Mouse (Mus musculus): ENCODE data around the gene Hhipl1. TPM values are rescaled to one million over a fixed set of nuclear protein-coding genes. Genes with fewer than 3 reads are reported as not detected.

The Hhipl1 gene
- polyA plus RNA-seq, 2 experiments: 0.58 to 2.7 TPM

- no peak for TF ChIP-seq POLR2A (IDR thresholded peaks at IDR 0.05; ENCODE audit: borderline replicate concordance, extremely low read depth, insufficient read depth, insufficient read length)
- peaks cover 16% of the 10 kb centered on the region for H3K4me1 ChIP-seq (ENCODE audit: control insufficient read depth, insufficient read depth, low read length)
Observed at GRCm38 (mm10) chr12:108265831-108266619, 40.0 kb upstream of the Hhipl1 start.

GRCm38 (mm10) chr12:108267653-108268052 lies 38.4 kb upstream of the Hhipl1 start:
- Histone ChIP-seq H3K9ac (ENCODE audit: low read depth, low read length, severe bottlenecking) (no peak overlapping the region), H3K9me3 (ENCODE audit: control insufficient read depth, low read length) (no peaks in the 10 kb centered on the region), H3K36me3 (ENCODE audit: control insufficient read depth, insufficient read depth, low read length) (no peaks in the 10 kb centered on the region), H3K4me3 (replicated peaks; ENCODE audit: low read length) (no peak overlapping the region), H3K4me1 (ENCODE audit: control insufficient read depth, insufficient read depth, low read length) (peaks cover 27% of the 10 kb centered on the region), H3K27me3 (ENCODE audit: control insufficient read depth, insufficient read depth, low read length) (no peaks in the 10 kb centered on the region), H3K4me2 (replicated peaks; ENCODE audit: low read depth, low read length, severe bottlenecking) (no peak overlapping the region), H3K27ac (replicated peaks; ENCODE audit: low read depth, low read length) (no peak overlapping the region)
- no peak for DNase-seq (ENCODE audit: low spot score)
- no peak for ATAC-seq (ENCODE audit: low FRiP score, low read depth)
- WGBS: 76% methylated on average over 7 of the region's 7 CpGs
- TF ChIP-seq POLR2A (IDR thresholded peaks at IDR 0.05; ENCODE audit: borderline replicate concordance, extremely low read depth, insufficient read depth, insufficient read length): no peak

More at GRCm38 (mm10) chr12:108265831-108266619, 40.0 kb upstream of the Hhipl1 start:
- H3K4me3 ChIP-seq (replicated peaks; ENCODE audit: low read length): no peak overlapping the region
- H3K9ac ChIP-seq (ENCODE audit: low read depth, low read length, severe bottlenecking): peak overlapping the region; percentile 25; the same call in 1 of the 2 replicates
- H3K4me2 ChIP-seq (replicated peaks; ENCODE audit: low read depth, low read length, severe bottlenecking): peak overlapping the region; percentile 25
- WGBS: 28% methylated on average over 26 of the region's 27 CpGs
- no peaks in the 10 kb centered on the region for H3K36me3 ChIP-seq (ENCODE audit: control insufficient read depth, insufficient read depth, low read length)
- H3K27me3 ChIP-seq (ENCODE audit: control insufficient read depth, insufficient read depth, low read length): no peaks in the 10 kb centered on the region
- no peak for DNase-seq (ENCODE audit: low spot score)
- ATAC-seq (ENCODE audit: low FRiP score, low read depth): peak; percentile 60; the same call in 1 of the 2 replicates
- H3K9me3 ChIP-seq (ENCODE audit: control insufficient read depth, low read length): no peaks in the 10 kb centered on the region
- no peak overlapping the region for H3K27ac ChIP-seq (replicated peaks; ENCODE audit: low read depth, low read length)

- H3K4me1 ChIP-seq (ENCODE audit: control insufficient read depth, insufficient read depth, low read length): peaks cover 41% of the 10 kb centered on the region
- no peak for TF ChIP-seq POLR2A (IDR thresholded peaks at IDR 0.05; ENCODE audit: borderline replicate concordance, extremely low read depth, insufficient read depth, insufficient read length)
- no peaks in the 10 kb centered on the region for H3K36me3 ChIP-seq (ENCODE audit: control insufficient read depth, insufficient read depth, low read length)
- H3K4me2 ChIP-seq (replicated peaks; ENCODE audit: low read depth, low read length, severe bottlenecking): no peak overlapping the region
- no peak overlapping the region for H3K4me3 ChIP-seq (replicated peaks; ENCODE audit: low read length)
- ATAC-seq (ENCODE audit: low FRiP score, low read depth): no peak
- no peaks in the 10 kb centered on the region for H3K27me3 ChIP-seq (ENCODE audit: control insufficient read depth, insufficient read depth, low read length)
- no peak for DNase-seq (ENCODE audit: low spot score)
- 78% methylated on average over 10 of the region's 10 CpGs for WGBS
- H3K9ac ChIP-seq (ENCODE audit: low read depth, low read length, severe bottlenecking): no peak overlapping the region
- no peaks in the 10 kb centered on the region for H3K9me3 ChIP-seq (ENCODE audit: control insufficient read depth, low read length)
- no peak overlapping the region for H3K27ac ChIP-seq (replicated peaks; ENCODE audit: low read depth, low read length)
Observed at GRCm38 (mm10) chr12:108268970-108269369, 37.1 kb upstream of the Hhipl1 start.

- ATAC-seq (ENCODE audit: low FRiP score, low read depth): no peak
- TF ChIP-seq POLR2A (IDR thresholded peaks at IDR 0.05; ENCODE audit: borderline replicate concordance, extremely low read depth, insufficient read depth, insufficient read length): no peak
- Histone ChIP-seq H3K9ac (ENCODE audit: low read depth, low read length, severe bottlenecking) (no peak overlapping the region), H3K27me3 (ENCODE audit: control insufficient read depth, insufficient read depth, low read length) (no peaks in the 10 kb centered on the region), H3K4me2 (replicated peaks; ENCODE audit: low read depth, low read length, severe bottlenecking) (no peak overlapping the region), H3K4me1 (ENCODE audit: control insufficient read depth, insufficient read depth, low read length) (peaks cover 48% of the 10 kb centered on the region), H3K27ac (replicated peaks; ENCODE audit: low read depth, low read length) (no peak overlapping the region), H3K9me3 (ENCODE audit: control insufficient read depth, low read length) (no peaks in the 10 kb centered on the region), H3K4me3 (replicated peaks; ENCODE audit: low read length) (no peak overlapping the region), H3K36me3 (ENCODE audit: control insufficient read depth, insufficient read depth, low read length) (no peaks in the 10 kb centered on the region)
- 66% methylated on average over 5 of the region's 5 CpGs for WGBS
- no peak for DNase-seq (ENCODE audit: low spot score)
Observed at GRCm38 (mm10) chr12:108269699-108270098, 36.4 kb upstream of the Hhipl1 start.

DNA sequence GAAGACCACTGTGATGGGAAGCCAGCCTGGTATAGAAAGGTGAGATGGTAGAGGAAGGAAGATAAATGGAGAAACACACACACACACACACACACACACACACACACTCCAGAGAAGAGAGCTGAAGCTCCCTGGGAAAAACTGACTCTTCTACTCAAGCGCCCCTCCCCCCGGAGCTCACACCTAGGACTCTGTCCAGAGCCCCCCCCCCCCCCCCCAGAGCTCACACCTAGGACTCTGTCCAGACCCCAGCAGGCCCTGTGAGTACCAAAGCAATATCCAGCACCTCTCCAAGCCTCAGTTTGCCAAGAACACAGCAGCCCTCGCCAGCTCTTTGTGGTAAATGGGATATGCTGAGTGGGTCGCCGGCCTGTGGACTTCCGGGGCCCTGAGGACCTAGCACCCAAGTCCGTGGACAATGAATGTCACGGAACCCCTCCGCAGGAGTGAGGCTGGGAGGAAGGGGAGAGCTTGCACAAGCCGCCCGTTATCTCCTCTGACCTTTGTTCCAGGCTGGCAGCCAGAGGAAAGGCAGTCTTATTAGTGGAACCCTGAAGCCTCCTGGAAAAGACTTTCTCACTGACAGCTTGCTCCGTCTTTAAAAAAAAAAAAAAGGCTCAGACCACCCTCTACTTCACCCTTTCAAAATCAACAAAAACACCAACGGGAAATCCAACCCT lies 35.7 kb upstream of the Hhipl1 start:
- peaks cover 45% of the 10 kb centered on the region for H3K4me1 ChIP-seq (ENCODE audit: control insufficient read depth, insufficient read depth, low read length)
- H3K27ac ChIP-seq (replicated peaks; ENCODE audit: low read depth, low read length): no peak overlapping the region
- H3K9ac ChIP-seq (ENCODE audit: low read depth, low read length, severe bottlenecking): no peak overlapping the region
- no peak overlapping the region for H3K4me3 ChIP-seq (replicated peaks; ENCODE audit: low read length)
- H3K4me2 ChIP-seq (replicated peaks; ENCODE audit: low read depth, low read length, severe bottlenecking): no peak overlapping the region
- no peak for ATAC-seq (ENCODE audit: low FRiP score, low read depth)
- no peak for DNase-seq (ENCODE audit: low spot score)
- 78% methylated on average over 12 of the region's 13 CpGs for WGBS
- no peaks in the 10 kb centered on the region for H3K9me3 ChIP-seq (ENCODE audit: control insufficient read depth, low read length)
- no peaks in the 10 kb centered on the region for H3K36me3 ChIP-seq (ENCODE audit: control insufficient read depth, insufficient read depth, low read length)
- no peak for TF ChIP-seq POLR2A (IDR thresholded peaks at IDR 0.05; ENCODE audit: borderline replicate concordance, extremely low read depth, insufficient read depth, insufficient read length)
- H3K27me3 ChIP-seq (ENCODE audit: control insufficient read depth, insufficient read depth, low read length): no peaks in the 10 kb centered on the region
